Mouse (Mus musculus) left cerebral cortex, postnatal 25 days (tissue): ENCODE data around the gene Ccdc85c. TPM values are rescaled to one million over a fixed set of nuclear protein-coding genes. Genes with fewer than 3 reads are reported as not detected.

Experiments
- DNase-seq, 2 experiments: peaks; one replicate each; pipeline ENCODE4 v3.0.0; 2022; ENCODE audit warnings: low spot score in 2 of 2, mixed read lengths in 1 of 2
- intact Hi-C: fragments of 180-260 bp; cut with DNase I; formaldehyde crosslinking; loops from one replicate; pipeline ENCODE4 v1.15.1; 2025
- total RNA-seq, 2 experiments: library from RNA; stranded (reverse); gene quantifications; 2 replicates each; pipeline ENCODE4 v1.2.3; 2021

Gene Ccdc85c
- total RNA-seq, 2 experiments from 2014 or later, result 74.7 to 76.9 TPM

DNA sequence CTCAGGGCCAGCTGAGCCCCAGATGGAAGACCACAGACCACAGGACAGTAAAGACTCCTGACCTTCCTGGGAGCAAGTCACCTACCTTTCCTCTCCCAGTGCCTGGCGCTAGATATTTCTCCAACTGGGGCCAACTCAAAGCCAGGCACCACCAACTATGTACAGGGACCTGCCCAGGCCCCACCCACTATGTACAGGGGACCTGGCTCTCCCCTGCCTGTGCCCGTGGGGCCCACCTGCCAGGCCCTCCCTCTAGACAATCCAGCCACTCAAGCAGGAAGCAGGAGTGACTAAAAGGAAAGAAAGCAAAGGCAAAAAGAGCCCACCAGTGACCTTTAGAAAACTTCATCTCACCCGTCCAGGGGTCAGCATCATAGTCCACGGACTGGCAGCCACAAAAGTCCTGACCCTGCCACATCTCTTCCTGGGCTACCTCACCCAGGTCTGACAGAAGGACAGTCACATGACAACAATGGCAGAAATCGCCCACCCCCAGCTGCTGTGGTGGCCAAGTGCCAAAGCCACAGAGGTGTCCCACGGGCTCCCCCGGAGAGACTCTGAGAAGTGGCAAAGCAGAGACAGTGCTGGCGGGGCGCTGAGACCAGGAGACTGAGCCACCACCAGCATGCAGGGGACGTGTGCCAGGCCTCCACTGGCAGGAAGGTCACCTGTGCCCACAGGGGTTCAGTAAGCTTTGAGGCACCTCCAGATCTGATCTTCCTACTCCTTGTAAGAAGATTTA lies 28.3 kb downstream of the Ccdc85c start:
- DNase-seq, result no peak
- intact Hi-C loops, result no loop called here

DNA sequence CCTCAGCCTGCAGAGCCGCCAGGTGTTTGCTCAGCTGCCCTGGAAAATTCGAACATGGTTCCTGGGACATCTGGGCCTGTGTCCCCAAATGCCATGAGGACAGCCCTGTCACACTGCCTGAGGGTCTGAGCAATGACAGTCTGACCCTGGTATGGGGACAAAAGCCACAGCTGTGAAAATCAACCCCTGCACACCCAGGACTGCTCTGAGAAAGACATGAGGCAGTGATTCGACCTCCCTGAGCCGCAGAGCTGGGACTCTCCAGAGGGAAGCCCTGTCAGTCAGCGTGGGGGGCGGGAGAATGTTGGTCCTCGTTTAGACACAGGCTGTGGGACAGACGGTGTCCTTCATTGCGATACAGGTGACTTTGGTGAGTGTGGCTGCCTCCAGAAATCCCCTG lies 29.6 kb downstream of the Ccdc85c start:
- intact Hi-C loops, result no loop called here
- no peak for DNase-seq

DNA sequence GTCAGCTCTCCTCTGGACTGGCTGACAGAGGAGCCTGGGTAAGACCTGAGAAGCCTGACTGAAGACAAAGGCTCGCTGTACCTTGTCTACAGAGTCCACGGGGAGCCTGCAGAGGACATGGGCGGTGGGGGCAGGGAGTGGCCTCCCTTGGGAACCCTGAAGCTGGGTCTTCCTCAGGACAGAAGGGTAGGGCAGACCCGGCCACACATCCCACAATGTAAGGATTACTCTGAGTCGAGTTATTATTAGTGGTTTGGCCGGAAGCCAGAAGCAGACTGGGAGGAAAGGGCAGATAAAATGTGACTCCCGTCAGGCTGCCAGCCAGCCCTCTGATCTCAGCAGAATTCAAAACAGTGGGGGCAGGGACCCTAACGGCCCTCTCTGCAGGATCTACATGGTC lies 30.4 kb downstream of the Ccdc85c start:
- intact Hi-C loops, result no loop called here

DNA sequence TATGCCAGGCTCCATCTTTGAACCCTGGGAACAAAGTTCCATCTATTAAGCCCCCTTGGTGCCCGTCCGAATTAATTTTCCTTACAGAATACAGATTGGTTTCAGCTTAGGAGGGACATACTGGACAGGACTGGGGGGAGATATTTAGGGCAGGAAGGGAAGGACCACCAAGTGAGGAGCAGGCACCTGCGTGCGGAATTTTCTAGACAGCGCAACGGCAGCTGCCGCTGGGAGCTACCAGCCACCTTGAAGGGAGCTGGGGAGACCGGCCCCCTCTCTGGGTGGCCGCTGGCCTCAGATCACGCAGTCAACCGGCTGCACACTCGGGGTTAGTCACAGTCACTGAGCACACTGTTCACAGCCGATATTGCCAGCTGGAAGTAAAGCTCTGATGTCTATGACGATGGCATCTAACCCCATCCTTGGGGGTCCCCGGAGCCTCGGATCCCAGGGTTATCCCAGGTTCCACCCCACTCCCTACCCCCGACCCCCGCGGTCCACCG lies 32.9 kb downstream of the Ccdc85c start:
- intact Hi-C loops, result no loop called here
- no peak for DNase-seq

More for the DNA sequence above, 30.4 kb downstream of the Ccdc85c start:
- no peak for DNase-seq

DNA sequence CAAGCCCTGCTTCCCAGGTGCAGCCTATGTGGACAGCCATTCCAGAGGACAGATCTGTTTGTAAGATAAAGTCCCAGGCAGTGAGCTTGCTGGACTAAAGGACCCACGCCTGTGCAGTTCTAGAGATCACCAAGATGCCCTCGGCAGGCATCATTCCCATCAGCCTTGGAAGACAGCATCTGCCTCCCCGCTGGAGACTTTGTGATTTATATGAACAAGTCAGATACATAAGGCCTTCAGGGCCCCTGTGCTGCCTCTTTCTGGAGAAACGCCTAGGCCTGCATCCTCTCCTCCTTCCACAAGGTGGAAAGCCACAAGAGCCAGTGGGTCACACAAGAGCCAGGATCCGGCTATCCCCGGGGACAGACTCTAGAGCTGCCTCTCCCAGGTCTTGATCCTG lies 33.6 kb downstream of the Ccdc85c start:
- no peak for DNase-seq

DNA sequence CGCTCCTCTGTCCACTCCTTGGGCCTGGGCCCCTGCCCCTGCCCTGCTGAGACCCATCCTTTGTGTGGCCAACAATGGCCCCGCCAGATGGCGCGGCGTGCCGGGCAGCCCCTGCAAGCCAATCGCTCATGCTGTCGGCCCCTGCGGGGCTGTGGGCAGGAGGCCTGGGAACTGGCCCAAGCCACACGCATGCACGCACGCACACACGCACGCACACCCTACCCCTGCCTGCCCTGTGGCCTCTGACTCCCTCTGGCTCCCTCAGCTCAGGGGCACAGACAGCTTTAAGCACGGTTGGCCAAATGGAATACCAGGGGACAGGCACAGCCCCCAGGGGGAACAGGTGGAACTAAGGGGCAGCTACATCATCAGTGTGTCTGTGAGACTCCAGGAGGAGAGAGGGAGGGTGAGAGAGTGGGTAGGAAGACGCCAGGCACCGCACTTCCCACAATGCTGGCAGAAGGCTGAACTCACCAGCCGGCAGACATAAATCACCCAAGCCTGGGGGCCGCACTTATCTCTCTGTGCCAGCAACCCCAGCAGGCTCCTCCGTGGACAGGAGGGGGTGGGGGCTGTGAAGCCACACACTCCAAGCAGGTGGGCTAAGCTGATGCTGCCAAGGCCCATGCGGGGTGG lies 34.2 kb downstream of the Ccdc85c start:
- intact Hi-C loops, result no loop called here
- peak; percentile 60 to 83 for DNase-seq

More for the DNA sequence above, 33.6 kb downstream of the Ccdc85c start:
- intact Hi-C loops, result no loop called here

DNA sequence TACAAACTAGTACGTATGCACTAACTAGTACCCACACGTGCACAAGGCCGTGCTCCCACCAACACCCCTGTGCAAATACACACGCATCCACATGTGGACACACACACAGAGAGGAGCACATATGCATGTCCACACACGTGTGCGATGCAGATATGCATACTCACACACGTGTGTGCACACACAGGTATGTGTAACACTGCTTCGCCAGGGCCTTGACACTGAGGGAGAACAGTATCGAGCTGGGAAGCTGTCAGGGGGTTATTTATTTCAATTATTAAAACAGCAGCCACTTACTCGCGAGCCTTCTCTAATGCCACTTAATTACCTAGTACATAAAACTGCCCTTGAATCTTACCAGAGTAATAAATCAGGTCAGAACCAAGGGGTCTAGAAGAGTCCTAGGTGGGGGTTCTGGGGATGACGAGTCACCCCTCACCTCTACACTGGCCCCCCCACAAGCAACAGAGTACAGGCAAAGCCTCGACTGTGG lies 34.8 kb downstream of the Ccdc85c start:
- DNase-seq, result no peak
- intact Hi-C loops, result no loop called here

DNA sequence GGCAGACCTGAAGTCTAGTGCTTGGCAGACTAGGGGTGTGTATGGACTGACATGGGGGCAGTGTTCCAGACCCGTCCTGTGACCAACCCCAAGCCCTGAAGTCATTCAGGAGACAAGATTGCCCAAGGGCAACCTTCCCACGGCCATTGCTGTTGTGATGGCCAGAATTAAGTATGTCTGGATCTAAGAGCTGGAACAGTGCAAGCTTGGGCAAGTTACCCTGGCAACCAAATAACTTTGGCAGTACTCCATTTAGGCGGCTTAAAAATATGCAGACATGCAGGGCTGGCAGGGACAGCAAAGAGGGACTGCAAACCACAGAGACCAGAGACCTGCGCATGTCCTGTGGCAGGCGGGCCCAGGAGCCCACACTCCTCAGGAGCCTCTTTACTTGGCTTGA lies 35.8 kb downstream of the Ccdc85c start:
- DNase-seq, result peak; percentile 73 to 90
- intact Hi-C loops, result no loop called here

DNA sequence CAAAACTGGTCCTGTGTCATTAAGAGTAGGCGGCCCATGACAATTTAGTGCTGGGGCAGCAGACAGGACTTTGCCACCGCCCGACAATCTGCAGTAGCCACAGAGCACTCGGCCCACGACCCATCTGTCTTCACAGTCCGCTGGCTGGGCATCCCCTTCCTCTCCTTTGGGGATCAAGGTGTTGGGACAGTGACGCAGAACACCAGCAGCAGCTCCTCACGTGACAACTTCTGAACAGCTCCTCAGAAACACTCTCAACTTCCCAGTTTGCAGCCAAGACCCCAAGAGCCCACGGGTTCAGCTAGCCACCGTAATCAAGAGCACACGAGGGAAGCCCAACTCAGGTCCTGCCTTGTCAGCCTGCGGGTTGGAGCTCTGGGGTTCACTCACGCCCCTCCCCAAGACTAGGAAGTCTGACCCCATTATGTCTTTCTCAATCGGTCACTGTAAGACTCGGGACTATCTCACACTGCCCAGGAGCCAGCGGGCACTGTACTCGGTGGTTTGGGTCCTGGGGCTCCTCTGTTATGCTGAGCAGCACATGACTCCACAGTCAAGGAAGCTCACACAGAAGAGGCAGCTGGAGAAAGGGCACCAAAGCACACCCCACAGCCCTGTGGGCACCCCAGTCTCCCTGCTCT lies 36.7 kb downstream of the Ccdc85c start:
- intact Hi-C loops, result no loop called here
- no peak for DNase-seq

DNA sequence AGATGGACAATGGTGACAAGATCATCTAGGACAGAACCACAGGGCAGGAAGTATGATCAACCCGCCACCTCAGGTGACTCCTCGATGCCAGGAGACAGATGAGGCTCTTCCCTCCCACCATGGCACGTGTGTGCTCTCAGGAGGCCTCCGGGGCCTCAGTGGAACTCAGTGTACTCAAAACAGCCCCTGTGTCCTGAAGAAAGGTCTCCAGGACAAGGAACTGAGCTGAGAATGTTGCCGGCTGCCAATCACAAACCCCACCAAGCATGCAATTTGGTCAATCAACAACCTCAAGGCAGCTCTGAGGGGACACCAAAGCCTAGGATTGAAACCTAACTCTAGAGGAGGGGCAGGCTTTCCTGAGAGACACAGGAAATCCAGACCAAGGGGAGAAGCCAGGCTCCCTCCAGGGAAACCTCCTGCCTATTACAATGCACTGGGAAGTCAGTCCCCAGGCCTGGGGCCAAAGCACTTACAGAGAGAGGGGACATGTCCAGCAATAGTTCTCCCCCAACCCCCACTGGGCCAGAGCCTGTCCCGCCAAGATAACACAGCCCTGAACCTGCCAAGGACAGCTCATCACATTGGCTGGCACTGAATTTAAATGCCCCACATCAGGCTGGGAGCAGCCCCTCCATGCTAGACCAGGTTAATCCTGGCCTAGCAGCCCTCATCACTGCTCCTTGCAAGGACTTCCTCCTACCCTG lies 37.8 kb downstream of the Ccdc85c start:
- DNase-seq, result no peak
- intact Hi-C loops, result loop anchor here (2.0 kb wide), 1 partner anchor 37 kb away; the partner anchor contains the start of gene Ccdc85c

DNA sequence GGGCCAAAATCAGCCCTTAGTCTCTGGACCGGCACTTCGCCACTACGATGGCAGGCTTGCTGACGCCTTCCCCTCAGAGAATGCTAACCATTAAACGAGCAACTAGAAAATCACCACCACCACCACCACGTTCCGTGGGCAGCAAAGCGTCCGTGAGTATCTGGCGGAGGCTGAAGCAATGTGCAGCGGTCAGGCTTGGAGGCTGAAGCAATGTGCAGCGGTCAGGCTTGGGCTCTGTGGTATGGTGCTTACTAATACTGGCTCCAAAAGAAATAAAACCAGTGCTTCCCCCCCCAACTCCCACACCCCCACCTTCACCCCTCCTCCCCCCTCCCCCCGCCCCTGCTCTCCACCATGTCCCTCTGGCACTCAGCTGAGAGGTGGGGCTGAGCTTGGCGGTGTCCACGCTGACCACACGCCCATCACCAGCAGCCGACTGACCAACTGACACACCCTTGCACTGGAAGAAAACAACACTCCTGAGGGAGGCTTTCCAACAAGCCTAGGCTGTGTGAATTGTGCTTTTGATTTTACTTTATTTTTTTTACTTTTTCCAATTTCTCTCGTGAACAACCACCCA lies 39.2 kb downstream of the Ccdc85c start:
- intact Hi-C loops, result loop anchor here (2.0 kb wide), 1 partner anchor 39 kb away; the partner anchor contains the start of gene Ccdc85c
- DNase-seq, result no peak

DNA sequence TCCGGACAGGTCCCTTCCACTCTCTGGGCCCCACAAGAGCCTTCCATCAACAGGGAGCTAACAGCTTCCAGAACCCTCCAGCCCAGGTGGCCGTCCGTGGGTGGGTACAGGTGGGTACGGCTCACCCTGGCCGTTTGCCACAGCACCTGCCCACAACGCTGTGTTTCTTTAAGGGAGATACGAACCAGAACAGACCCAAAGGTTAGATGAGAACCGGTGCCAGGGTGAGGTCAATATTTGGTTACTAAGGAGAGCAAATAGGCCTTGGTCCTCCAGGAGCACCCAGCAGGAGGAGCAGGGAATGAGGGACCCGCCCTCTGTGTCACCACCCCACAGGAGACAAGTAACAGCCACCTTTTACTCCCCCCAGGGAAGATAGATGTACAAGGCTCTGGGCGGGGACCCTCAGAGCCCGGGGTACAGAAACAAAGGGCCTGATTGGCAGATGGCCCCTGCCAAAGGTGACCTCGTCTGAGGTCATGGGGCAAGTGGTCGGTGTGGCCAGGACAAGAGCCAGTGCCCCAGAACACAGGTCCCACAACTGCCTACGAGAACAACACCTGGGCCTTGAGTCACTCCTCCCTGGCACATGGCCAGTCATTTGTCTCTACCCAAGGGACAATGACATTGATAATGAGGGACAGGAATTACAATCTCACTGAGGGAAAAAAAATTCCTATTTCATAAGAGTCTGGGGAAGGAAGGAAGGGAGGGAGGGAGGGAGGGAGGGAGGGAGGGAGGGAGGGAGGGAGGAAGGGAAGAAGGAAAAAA lies 40.2 kb downstream of the Ccdc85c start:
- intact Hi-C loops, result no loop called here
- no peak for DNase-seq

DNA sequence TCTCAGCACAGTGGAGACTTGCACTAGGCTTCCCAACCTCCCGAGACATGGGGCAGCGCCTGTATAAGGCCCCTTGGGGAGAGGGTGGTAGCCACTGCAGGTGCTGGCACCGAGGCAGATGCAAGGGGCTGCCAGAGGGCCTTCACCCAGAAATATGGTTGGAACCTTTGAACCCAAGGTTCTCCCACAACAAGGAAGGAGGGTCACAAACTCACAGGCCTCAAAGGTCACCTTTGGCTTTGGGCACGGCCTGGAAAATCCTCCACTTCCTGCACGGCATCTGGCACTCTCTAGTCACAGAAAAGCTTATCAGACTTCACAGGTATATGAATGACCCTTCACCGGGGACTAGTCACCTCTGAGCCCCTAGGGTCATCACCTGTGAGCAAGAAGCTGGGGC lies 41.5 kb downstream of the Ccdc85c start:
- intact Hi-C loops, result no loop called here

DNA sequence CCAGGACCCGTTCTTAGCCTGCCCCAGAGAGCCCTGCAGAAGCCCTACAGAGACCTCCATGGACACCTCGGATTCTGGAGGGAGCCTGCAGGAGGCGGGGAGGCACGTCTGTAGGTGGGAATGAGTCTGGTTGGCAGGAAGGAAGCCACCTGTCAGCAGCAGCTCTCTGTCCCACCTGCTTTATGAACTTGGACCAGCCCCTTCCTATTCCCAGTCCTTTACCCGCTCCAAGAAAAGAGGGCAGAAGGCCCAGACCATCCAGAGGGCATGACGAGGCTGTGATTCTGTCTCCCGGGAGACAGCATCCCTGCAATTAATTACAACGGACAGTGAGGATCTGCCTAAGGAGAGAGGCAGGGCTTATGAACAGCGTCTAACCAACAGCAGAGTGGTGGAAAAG lies 43.3 kb downstream of the Ccdc85c start:
- no peak for DNase-seq
- intact Hi-C loops, result no loop called here

More for the DNA sequence above, 41.5 kb downstream of the Ccdc85c start:
- DNase-seq, result no peak

DNA sequence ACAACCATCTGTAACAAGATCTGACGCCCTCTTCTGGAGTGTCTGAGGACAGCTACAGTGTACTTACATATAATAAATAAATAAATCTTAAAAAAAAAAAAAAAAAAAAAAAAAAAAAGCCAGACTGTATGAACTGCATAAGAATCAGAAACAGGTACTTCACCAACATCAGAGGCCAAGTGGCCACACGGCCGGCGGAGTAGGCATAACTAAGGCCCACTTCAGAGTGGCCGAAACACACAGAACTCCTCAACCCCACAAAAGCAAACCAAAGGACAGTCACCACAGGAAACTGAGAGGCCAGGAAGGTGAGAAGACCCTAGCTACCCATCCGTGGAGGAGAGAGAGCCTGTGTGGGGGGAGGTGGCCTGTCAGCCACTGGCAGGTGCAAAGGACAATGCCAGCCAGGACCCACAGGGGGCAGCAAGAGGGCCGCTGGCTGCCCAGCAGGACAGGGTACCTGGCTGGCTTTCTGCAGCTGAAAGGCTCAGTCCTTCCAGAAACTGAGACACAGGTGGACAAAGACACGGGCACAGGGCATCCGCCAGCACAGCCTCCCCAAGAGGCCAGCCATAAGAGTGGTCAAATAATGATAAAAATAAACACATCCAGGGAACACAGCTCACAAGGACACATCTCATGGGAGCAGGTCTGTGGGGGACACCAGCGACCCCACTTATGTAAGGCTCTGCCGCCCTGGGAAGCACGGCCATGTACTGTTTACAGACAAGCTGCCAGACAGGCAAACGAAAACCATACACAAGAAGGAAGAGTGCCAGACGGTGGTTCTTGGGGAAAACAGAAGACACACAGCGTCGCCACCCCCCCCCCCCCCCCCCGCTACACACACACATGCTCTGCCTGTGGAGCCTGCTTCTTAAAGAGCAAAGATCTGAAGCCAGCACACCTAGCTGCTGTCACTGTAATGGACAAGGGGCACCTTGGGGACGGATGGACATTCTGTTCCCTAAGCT lies 44.1 kb downstream of the Ccdc85c start:
- no peak for DNase-seq
- intact Hi-C loops, result no loop called here

DNA sequence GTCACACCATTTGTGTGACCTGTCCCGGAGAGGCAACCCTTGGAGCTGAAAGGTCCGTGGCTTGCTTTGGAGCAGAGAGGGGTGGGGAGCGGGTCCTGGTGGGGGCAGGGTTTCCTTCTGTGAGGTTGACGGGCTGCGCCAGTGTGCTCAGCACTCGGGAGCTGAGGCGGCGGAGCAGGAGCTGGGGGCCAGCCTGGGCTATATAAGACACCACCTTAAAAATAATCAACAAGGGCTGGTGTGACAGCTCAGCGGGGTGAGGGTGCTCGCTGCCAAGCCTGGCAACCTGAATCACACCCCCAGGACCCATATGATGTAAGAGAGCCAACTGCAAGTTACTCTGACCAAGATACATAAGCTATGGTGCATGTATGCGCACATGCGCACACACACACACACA lies 45.1 kb downstream of the Ccdc85c start:
- intact Hi-C loops, result no loop called here
- no peak for DNase-seq

DNA sequence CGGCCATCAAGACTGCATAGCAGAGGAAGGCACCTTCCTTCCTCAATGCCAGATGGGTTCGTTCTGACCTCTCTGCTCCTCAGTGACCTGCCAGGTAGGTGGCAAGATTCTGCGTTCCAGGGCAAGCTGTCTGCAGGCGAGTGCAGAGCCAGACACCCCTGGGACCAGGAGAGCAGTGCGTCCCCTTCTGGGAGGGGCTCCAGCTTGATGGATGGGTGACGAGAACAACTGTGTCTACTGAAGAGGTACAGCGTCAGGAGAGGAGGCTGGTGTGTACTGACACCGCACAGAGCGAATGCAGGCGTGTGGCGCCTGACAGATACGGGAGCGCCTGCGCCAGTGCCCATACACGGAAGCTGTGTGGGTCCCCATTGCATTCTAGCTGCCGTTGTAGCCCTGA lies 47.7 kb downstream of the Ccdc85c start:
- intact Hi-C loops, result no loop called here
- no peak for DNase-seq

DNA sequence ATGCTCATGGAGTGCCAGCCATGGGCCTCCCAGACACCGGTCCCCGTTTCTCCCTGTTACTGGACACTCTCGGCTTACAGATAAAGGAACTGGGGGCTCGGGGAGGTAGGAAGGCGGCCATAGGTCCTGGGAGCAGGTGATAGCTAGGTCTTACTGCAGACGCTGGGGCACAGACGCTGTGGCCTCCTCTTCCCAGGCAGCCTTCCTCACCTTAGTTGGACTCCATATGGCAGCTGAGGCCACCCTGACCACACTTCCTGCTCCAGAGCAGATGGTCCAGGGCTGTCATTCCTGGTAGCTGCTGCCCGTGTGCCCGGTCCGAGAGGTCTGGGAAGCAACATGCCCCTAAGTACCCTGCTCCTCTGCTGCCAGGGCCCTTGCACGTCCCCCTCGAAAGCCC lies 48.3 kb downstream of the Ccdc85c start:
- intact Hi-C loops, result no loop called here
- DNase-seq, result no peak
